Mouse (Mus musculus): ENCODE data around the gene Nmt1.

- TF ChIP-seq CTCF (conservative IDR thresholded peaks at IDR 0.05; ENCODE audit: low read length) (no peak), POU5F1 (IDR thresholded peaks at IDR 0.05; ENCODE audit: borderline replicate concordance, low read length) (no peak)
These were observed 24.8 kb upstream of the Nmt1 start for GRCm38 (mm10) chr11:103003210-103003609.

Data from E14TG2a.4 (cell line).